Mouse (Mus musculus): ENCODE measurements around the gene Tspan9.

Gene Tspan9

DNA sequence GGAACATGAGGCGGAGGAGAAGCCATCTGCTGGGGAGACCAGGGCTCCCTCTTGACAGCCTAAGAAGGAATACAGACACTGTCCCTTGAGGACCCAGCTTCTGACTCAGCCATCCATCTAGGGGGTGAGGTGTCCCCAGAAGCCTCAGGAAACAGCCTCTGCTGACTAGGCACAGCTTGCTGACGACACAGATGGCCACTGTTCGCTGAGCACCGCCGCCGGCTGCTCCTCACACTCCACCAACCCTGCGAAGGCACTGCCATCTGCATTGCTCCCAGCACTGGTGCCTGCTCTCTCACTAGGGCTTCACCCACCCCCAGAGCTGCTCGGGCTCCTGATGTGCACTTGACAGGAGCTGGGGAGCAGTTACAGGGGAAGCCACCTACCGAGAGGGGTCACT, 217.5 kb downstream of the Tspan9 start:
- DNase-seq (ENCODE audit: low read depth, low spot score), result no peak

- DNase-seq (ENCODE audit: low read depth, low spot score), result no peak
These were observed 218.6 kb downstream of the Tspan9 start for GRCm38 (mm10) chr6:127924750-127925149.

DNA sequence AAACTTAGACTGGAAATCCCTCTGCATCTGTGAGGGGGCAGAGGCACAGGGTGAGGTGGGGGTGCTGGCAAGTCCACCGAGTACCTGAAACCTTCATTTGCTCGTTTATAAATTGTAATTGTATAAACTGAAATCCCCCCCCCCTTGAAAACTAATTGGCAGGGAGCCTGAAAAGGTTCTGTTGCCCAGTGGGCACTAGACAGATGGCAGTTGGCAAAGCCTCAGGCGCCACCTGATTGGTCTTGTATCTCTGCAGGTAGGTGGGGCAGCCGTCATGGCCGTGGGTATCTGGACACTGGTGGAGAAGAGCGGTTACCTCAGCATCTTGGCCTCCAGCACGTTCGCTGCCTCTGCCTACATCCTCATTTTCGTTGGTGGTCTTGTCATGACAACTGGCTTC, 220.1 kb downstream of the Tspan9 start:
- no peak for DNase-seq (ENCODE audit: low read depth, low spot score)

DNA sequence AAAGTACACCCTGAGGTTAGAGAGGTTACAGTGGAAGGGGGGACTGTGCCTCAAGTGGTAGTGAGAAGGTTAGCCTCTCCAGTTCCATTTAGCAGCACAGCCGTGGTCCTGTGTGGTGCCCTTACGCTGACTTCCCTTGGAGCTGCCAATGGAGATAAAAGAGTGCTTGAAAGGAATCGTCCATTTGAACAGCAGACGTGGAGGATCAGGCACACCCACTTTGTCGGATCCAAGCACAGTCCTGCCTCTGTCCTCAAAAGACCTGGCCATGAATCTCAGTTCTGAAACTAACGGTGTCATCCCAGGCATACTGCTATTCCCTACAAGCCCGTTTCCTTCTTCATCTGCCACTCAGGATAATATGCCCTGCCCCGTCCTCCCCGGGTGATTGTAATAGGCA, 221.4 kb downstream of the Tspan9 start:
- DNase-seq (ENCODE audit: low read depth, low spot score), result no peak

DNA sequence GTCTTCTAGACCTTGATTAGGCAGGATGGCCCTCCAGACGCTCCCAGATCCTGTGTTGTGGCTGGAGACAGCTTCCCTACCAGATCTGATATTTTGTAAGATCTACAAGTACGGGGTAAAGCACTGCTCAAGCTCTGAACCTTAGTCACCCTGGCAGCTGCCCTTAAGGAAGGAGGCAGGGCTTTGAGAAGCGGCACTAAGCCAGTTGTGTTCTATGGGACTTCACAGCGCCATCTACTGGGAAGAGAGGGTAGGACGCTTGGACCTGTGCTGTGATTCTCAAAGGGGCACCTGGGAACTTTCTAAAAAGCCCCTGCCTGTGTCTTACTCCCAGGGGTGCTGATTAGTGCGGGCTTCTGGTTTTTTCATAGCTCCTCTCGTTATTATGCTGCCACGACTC, 222.7 kb downstream of the Tspan9 start:
- DNase-seq (ENCODE audit: low read depth, low spot score), result peak; percentile 71

DNA sequence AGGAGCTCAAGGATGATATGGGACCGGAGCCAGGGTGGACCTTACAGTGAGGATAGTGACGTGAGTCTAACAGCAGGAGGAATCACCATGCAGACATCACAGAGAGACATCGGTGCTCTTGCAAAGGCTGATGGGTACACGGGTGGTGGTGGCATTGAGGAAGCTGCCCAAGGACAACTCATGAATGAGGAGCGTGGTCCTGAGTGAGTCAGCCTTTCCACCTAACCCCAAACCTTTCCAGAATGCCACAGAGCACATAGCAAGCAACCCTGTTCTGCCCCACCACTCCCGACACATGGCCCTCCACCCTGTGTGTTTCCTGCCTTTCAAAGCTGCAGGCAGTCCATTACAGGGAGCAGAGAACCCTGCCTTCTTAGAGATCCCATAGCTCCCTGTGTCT, 223.9 kb downstream of the Tspan9 start:
- DNase-seq (ENCODE audit: low read depth, low spot score), result no peak

DNA sequence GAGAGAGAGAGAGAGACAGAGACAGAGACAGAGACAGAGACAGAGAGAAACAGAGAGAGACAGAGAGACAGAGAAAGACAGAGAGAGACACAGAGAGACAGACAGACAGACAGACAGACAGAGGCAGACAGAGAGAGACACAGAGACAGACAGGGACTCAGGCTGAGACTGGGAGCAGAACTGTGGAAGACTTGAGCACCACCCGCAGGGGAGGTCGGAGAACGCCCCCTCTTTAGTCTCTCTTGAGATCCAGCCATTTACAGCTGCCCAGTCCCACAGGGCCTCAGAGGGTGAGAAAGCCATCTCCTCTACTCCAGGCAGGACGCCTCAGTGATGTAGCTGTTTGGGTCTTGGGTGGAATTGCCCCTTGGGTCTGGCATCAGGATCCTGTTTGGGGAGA, 225.7 kb downstream of the Tspan9 start:
- DNase-seq (ENCODE audit: low read depth, low spot score), result no peak

DNA sequence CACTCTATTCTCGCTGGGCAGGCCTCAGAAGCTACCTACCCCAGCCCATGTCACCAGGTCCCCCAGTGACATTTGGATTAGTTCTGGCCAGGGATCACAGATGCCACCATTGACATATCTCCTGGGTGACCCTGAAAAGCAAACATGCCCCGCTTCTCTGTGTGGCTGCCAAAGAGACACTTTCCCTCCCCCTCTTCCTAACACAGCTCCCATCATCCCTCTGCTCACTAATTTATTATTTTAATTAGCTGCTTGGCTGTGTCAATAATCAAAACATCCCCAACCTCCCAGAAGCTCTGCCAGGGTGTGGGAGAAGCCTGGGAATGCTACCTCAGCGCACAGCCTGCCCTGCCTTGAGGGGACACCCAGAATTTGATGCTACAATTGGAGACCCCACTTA, 226.4 kb downstream of the Tspan9 start:
- no peak for DNase-seq (ENCODE audit: low read depth, low spot score)

DNA sequence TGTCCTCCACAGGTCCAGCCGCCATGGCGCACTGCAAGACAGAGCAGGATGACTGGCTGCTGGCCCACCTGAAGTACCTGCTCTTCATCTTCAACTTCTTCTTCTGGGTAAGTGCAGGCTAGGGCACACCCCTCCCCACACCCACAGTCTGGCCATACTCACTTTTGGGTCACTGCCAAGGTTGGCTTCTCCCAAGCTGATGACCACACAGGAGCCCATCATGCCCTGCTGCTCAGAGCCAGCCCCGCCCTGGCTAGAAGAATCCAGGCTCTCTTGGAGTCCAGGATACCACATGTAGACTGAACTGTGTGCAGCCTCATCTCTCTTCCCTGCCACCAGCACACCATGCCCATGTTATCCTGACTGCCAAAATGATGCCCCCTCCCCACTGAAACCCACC, 230.5 kb downstream of the Tspan9 start:
- DNase-seq (ENCODE audit: low read depth, low spot score), result no peak

DNA sequence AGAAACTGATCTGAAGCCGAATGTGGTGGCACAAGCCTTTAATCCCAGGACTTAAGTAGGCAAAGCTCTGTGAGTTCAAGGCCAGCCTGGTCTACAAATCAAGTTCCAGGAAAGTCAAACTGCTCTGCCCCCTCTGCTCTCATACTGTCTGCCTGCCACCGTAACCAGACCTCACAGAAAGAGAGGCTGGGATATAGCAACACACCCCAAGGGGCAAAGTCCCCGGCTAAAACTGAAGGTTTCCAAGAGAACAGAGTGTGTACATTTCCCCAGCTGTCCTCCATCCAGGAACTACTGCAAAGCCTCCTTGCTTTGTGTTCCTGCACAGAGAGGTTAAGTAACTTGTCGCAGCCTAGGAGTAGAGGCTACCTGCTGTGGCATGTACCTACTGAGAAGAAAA, 231.7 kb downstream of the Tspan9 start:
- DNase-seq (ENCODE audit: low read depth, low spot score), result no peak

Data from retina, postnatal 7 days (tissue).